Mouse (Mus musculus) heart, postnatal 0 days (tissue): ENCODE results near the gene Tanc1. TPM values are rescaled to one million over a fixed set of nuclear protein-coding genes. Genes with fewer than 3 reads are reported as not detected.

Experiments
- ATAC-seq: fragments of 200-750 bp; cut with Nextera tagmentation; 2 replicates; pipeline ENCODE4 v1.8.0; 2017; ENCODE audit warnings: low read depth, moderate number of reproducible peaks, moderate library complexity; ENCODE audit not compliant: insufficient read depth
- DNase-seq: peaks from one replicate; pipeline ENCODE4 v3.0.0-alpha.2; 2016; ENCODE audit warnings: low spot score
- H3K27ac ChIP-seq: fragments of 300-500 bp; sonication (generic); 2 replicates; pipeline ENCODE4 v1.5.1; 2014; ENCODE audit warnings: low read depth, mild to moderate bottlenecking
- H3K27me3 ChIP-seq: fragments of 300-500 bp; sonication (generic); 2 replicates; pipeline ENCODE4 v1.6.1; 2014; ENCODE audit warnings: low read length, mixed read lengths; ENCODE audit not compliant: control insufficient read depth, insufficient read depth
- H3K36me3 ChIP-seq: fragments of 300-500 bp; sonication (generic); replicated peaks from 2 replicates; pipeline ENCODE4 v1.6.1; 2014; ENCODE audit warnings: low read length, mixed read lengths; ENCODE audit not compliant: control insufficient read depth, insufficient read depth
- H3K4me1 ChIP-seq: fragments of 300-500 bp; sonication (generic); 2 replicates; pipeline ENCODE4 v1.6.1; 2014; ENCODE audit warnings: antibody characterized with exemption; ENCODE audit not compliant: control insufficient read depth, insufficient read depth
- H3K4me2 ChIP-seq: fragments of 300-500 bp; sonication (generic); 2 replicates; pipeline ENCODE4 v1.6.1; 2014; ENCODE audit warnings: low read depth, mild to moderate bottlenecking, low read length, moderate library complexity
- H3K4me3 ChIP-seq: fragments of 300-500 bp; sonication (generic); 2 replicates; pipeline ENCODE4 v1.5.1; 2014; ENCODE audit warnings: low read depth, low read length
- H3K9ac ChIP-seq: fragments of 300-500 bp; sonication (generic); replicated peaks from 2 replicates; pipeline ENCODE4 v1.6.1; 2014; ENCODE audit warnings: low read depth, low read length, mixed read lengths
- H3K9me3 ChIP-seq: fragments of 300-500 bp; sonication (generic); replicated peaks from 2 replicates; pipeline ENCODE4 v1.6.1; 2016; ENCODE audit warnings: low read length; ENCODE audit not compliant: control insufficient read depth
- CTCF ChIP-seq: IDR thresholded peaks from 2 replicates; pipeline ENCODE4 v1.5.1; 2016; ENCODE audit warnings: antibody characterized with exemption, control low read depth, low read depth
- EP300 ChIP-seq: IDR thresholded peaks from 2 replicates; pipeline ENCODE4 v1.6.1; 2016; ENCODE audit warnings: antibody characterized with exemption, low read depth
- WGBS: fragments of 180-500 bp; shearing (Covaris S2); extraction: QIAGEN DNeasy Blood & Tissue Kit; methylation state at CpG from one replicate; pipeline ENCODE4 v1.1.7; 2014; 5-methylcytosine and 5-hydroxymethylcytosine counted together
- polyA plus RNA-seq: library from polyadenylated mRNA; unstranded; fragments of >200 nt; fragmentation: Nextera tagmentation; extraction: Ambion mirVana; gene quantifications from 2 replicates; pipeline ENCODE4 v1.2.1, GENCODE M21; 2015
- total RNA-seq: library from RNA; depleted of rRNA; stranded (reverse); fragments of >200 nt; gene quantifications from 2 replicates; pipeline ENCODE4 v1.2.3, GENCODE M21; 2014; ENCODE audit warnings: low replicate concordance

Gene Tanc1
- total and polyA plus RNA-seq, 2 experiments from 2014 or later, result 12.3 to 21.9 TPM

DNA sequence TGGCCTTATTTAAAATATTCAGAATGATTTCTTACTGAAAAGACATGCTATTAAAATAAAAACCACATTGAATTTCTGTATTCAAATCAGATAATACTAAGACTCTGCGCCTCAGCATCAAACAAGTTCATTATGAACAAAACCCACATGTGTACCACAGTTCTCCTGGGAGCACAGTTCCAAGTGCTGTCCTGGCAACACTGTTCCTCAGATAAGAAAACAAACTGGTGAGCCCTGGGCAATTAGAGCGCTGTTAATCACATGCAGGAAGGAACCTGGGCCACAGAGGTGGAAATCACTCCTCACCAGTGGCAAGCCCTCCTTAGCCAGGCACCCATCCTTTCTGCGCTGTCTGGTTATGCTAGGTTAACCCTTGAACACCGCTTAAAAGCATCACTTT is 265.5 kb downstream of the Tanc1 start:
- TF ChIP-seq EP300 (no peak), CTCF (no peak)
- Histone ChIP-seq H3K9me3 (no peaks in the 10 kb centered on the region), H3K36me3 (peaks cover 29% of the 10 kb centered on the region), H3K9ac (no peak overlapping the region), H3K4me2 (no peak overlapping the region), H3K27ac (no peak overlapping the region), H3K4me1 (peaks cover 7% of the 10 kb centered on the region; the same call in 1 of the 2 replicates), H3K27me3 (no peaks in the 10 kb centered on the region), H3K4me3 (no peak overlapping the region)
- DNase-seq (no peak), ATAC-seq (no peak)
- WGBS, result 76% methylated on average over 4 of the region's 4 CpGs

DNA sequence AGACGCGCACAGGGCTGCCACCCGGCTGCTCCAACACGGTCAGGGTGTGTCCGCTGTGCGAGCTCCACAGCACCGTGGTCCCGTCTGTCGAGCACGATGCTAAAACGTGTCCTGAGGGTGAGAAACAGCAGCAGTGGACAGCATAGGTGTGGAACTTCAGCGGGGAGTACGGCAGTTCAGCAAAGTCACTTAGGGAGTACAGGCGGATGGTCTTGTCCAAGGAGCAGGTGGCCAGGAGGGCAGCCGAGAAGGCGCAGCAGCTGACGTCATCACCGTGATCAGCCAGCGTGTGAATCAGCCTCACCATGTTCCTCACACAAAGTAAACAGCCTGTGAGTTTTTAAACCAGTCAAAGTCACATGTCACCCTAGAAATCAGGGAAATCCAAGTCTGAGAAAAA is 266.4 kb downstream of the Tanc1 start:
- Histone ChIP-seq H3K9me3 (no peaks in the 10 kb centered on the region), H3K27ac (no peak overlapping the region), H3K27me3 (no peaks in the 10 kb centered on the region), H3K4me1 (peaks cover 12% of the 10 kb centered on the region), H3K4me2 (no peak overlapping the region), H3K4me3 (no peak overlapping the region), H3K36me3 (peaks cover 21% of the 10 kb centered on the region), H3K9ac (no peak overlapping the region)
- DNase-seq (no peak), ATAC-seq (no peak)
- 78% methylated on average over 19 of the region's 19 CpGs for WGBS
- no peak for TF ChIP-seq EP300
- TF ChIP-seq CTCF, result no peak

DNA sequence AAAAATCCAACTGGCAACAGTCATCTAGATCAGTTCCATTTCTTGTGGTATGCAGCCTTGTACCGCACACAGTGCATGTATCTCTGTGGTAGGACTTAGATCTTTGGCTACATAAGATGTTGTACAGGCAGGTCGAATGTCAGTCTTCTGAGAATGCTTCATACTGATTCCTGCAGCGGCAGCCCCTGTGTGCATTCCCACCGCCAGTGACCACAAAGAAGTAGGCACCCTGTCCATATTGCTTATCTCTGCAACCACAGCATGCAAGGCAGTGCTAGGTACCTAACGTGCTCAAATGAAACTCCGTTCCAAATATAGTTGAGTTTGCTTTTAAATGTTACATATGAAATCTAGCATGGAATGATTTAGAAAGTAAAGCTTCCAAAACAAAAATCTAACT is 269.6 kb downstream of the Tanc1 start:
- Histone ChIP-seq H3K4me3 (peak overlapping the region; percentile 82), H3K4me1 (peaks cover 12% of the 10 kb centered on the region), H3K9ac (peak overlapping the region; percentile 77; the same call in 1 of the 2 replicates), H3K4me2 (peak overlapping the region; percentile 68), H3K27ac (peak overlapping the region; percentile 86; the same call in 1 of the 2 replicates), H3K27me3 (no peaks in the 10 kb centered on the region), H3K9me3 (no peaks in the 10 kb centered on the region), H3K36me3 (peaks cover 4% of the 10 kb centered on the region; the same call in 1 of the 2 replicates)
- TF ChIP-seq CTCF, result no peak
- no peak for TF ChIP-seq EP300
- no peak for DNase-seq
- WGBS, result 33% methylated on average over 6 of the region's 6 CpGs
- ATAC-seq, result no peak

DNA sequence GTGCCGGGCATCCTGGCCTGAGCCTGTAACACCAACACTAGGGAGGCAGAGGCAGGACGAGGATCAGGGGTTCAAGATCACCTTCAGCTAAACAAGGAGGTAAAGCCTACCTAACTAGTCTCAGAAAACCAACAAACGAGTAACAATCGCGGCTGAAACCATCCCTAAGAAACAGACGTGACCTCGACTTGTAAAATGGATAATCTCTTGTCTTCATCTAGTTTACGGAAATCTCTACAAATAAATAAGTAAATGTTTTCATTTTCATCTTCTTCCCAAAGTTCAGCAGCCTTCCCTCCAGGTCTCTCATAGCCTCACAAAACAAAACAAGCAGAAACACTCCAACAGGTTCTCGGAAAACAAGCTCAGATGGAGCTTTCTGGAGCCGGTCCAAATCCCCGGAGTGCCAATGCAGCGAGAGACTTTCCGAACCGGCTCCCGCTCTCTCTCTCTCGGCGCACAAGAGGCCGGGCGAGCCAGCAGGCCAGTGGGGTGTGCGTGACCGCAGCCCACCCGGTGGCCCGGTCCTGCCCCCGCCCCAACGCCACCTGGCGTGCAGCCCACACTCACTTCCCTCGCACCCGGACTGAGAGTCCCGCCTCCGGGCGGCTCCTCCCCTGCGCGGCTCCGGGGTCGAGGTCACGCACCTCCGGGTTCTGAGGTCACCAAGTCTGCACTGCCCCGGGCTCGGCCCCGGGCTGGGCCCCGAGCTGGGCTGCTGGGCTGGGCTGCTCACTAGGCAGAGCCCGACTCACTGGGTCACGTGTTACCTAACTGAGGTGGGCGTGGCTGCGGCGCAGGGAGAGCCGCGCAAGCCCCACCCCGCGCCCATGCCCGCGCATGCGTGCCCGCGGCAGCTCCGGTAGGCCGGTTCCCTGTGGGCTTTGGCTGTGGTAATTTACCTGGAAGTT is 270.2 kb downstream of the Tanc1 start, which contains the start of gene Wdsub1:
Gene Wdsub1, minus strand, starts transcription at position 761 of the 911 bp plus-strand sequence.
- H3K4me1 ChIP-seq, result peaks cover 12% of the 10 kb centered on the region
- H3K27me3 ChIP-seq, result no peaks in the 10 kb centered on the region
- H3K9ac ChIP-seq, result peak within 1 kb of the TSS; percentile 77
- H3K27ac ChIP-seq, result peak within 1 kb of the TSS; percentile 86
- H3K9me3 ChIP-seq, result no peaks in the 10 kb centered on the region
- peak within 1 kb of the TSS; percentile 68 for H3K4me2 ChIP-seq
- no peaks in the 10 kb centered on the region for H3K36me3 ChIP-seq
- DNase-seq (peak; percentile 95), ATAC-seq (peak; percentile 99)
- WGBS, result 2% methylated on average over 56 of the region's 57 CpGs
- TF ChIP-seq CTCF (no peak), EP300 (no peak)
- peak within 1 kb of the TSS; percentile 82 for H3K4me3 ChIP-seq

DNA sequence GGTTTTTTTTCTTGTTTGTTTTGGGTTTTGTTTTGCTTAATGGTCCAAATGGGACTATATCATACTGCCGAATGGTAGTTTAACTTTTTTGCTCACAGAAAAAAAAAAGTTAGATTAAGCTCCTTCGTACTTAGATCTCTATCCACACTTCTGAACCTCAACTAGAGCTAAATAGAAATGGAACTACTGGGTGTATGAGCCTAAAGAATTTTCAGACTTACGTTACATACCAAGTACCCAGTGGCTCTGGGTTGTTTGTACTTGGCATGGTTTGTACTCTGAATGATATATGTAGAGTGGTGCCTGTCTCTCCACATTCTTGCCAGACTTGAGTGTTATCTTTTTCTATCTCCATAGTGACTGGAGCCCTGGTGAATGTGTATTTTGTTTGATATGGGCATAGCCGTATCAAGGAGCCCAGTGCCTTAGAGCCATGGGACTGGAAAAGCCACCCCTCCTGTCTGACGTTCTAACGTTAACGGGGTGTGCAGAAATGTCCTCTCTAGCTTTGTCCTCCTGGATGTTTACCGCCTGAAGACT is 271.0 kb downstream of the Tanc1 start:
- H3K9me3 ChIP-seq, result no peaks in the 10 kb centered on the region
- TF ChIP-seq CTCF, result no peak
- TF ChIP-seq EP300, result no peak
- no peaks in the 10 kb centered on the region for H3K27me3 ChIP-seq
- DNase-seq (peak; percentile 25), ATAC-seq (no peak)
- WGBS, result 58% methylated on average over 8 of the region's 8 CpGs
- H3K27ac ChIP-seq, result no peak overlapping the region
- peak overlapping the region; percentile 82 for H3K4me3 ChIP-seq
- H3K4me2 ChIP-seq, result peak overlapping the region; percentile 68
- no peaks in the 10 kb centered on the region for H3K36me3 ChIP-seq
- peaks cover 12% of the 10 kb centered on the region for H3K4me1 ChIP-seq
- no peak overlapping the region for H3K9ac ChIP-seq
